Mouse (Mus musculus) heart, adult 11 months (tissue): Measurements from ENCODE around the gene Smc1b.
A peak's percentile ranks its signal among the peaks of the same experiment; 100 is the strongest.
"Not testable (repeated sequence)": the region's sequence is repeated elsewhere in the genome, so short reads cannot be mapped to it uniquely, and the experiment has no call there.

Source experiments
- DNase-seq: peaks from one replicate; pipeline ENCODE4 v3.0.0; 2022

Smc1b gene

GRCm38 (mm10) chr15:85132193-85132520, 393 bp upstream of the Smc1b start:
- DNase-seq, result no peak

GRCm38 (mm10) chr15:85085641-85086040, 46.1 kb downstream of the Smc1b start:
- DNase-seq, result peak; percentile 6

GRCm38 (mm10) chr15:85072651-85073050, 59.1 kb downstream of the Smc1b start:
- peak; percentile 25 for DNase-seq

GRCm38 (mm10) chr15:85070561-85070960, 61.2 kb downstream of the Smc1b start:
- peak; percentile 85 for DNase-seq

- no peak for DNase-seq
Measured at GRCm38 (mm10) chr15:85063421-85063820, 68.3 kb downstream of the Smc1b start.

GRCm38 (mm10) chr15:85055186-85055585, 76.6 kb downstream of the Smc1b start:
- peak; percentile 74 for DNase-seq

- DNase-seq, result no peak
Measured at GRCm38 (mm10) chr15:85054098-85054497, 77.7 kb downstream of the Smc1b start.

GRCm38 (mm10) chr15:85049758-85050157, 82.0 kb downstream of the Smc1b start:
- peak; percentile 73 for DNase-seq

- DNase-seq, result no peak
Measured at GRCm38 (mm10) chr15:85047865-85048264, 83.9 kb downstream of the Smc1b start.

- peak; percentile 83 for DNase-seq
Measured at GRCm38 (mm10) chr15:85046230-85046950, 85.4 kb downstream of the Smc1b start.

- peak; percentile 91 for DNase-seq
Measured at GRCm38 (mm10) chr15:85043761-85044160, 88.0 kb downstream of the Smc1b start.

- peak; percentile 93 for DNase-seq
Measured at GRCm38 (mm10) chr15:85043116-85043515, 88.6 kb downstream of the Smc1b start.

- DNase-seq, result peak; percentile 98
Measured at GRCm38 (mm10) chr15:85042361-85042954, 89.3 kb downstream of the Smc1b start.

- DNase-seq, result peak; percentile 93
Measured at GRCm38 (mm10) chr15:85041546-85042225, 90.1 kb downstream of the Smc1b start.

- no peak for DNase-seq
Measured at GRCm38 (mm10) chr15:85037343-85037690, 94.4 kb downstream of the Smc1b start.

GRCm38 (mm10) chr15:85036566-85037342, 95.0 kb downstream of the Smc1b start:
- DNase-seq, result peak; percentile 100

- DNase-seq, result not testable (repeated sequence)
Measured at GRCm38 (mm10) chr15:85033916-85034315, 97.8 kb downstream of the Smc1b start.

- peak; percentile 76 for DNase-seq
Measured at GRCm38 (mm10) chr15:85031866-85032265, 99.9 kb downstream of the Smc1b start.

GRCm38 (mm10) chr15:85030643-85031042, 101.1 kb downstream of the Smc1b start:
- peak; percentile 83 for DNase-seq

GRCm38 (mm10) chr15:85028648-85029047, 103.1 kb downstream of the Smc1b start, which contains the start of gene Fam118a:
TSS of gene Fam118a (plus strand) at chr15:85028948.
- DNase-seq, result peak; percentile 85

- no peak for DNase-seq
Measured at GRCm38 (mm10) chr15:85027740-85028139, 104.0 kb downstream of the Smc1b start.

- peak; percentile 77 for DNase-seq
Measured at GRCm38 (mm10) chr15:85026197-85026596, 105.6 kb downstream of the Smc1b start.

GRCm38 (mm10) chr15:85022211-85022610, 109.6 kb downstream of the Smc1b start:
- DNase-seq, result no peak
